9 mouse cellular contexts compared by ENCODE assay signal in the genomic region with DNA sequence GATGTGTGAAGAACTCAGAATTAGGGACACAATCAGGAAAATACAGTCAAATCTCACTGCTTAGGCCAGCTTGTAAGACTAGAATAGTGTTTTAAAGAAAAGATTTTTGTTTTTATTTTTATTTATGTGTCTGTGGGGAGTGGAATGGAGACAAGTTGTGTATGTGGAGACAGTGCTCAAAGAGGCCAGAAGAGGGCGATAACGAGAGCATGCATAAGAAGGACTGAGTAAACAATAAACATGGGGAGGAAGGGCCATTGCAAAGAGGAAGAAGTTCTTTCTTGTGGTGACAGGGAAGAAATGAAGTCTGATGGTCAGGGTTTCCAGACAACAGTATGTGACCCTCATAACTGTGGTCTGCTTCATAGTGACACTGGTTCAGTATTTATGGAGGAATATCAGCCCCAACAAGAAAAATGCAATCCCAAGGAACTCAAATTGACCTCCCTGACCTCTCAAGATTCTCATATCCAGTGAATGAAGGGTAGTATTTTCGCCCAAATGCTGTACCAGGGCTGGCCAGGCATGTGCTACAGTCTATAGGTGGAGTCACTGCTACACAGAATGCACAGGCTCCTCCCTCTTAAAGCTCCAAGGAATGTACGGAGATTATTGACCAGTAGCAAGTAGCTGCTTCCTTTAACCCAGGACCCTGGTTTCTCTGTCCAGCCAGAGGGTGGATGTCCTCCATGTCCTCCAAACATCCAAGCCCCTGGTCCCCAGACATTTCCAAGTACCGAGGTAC. TPM values are rescaled to one million over a fixed set of nuclear protein-coding genes. Genes with fewer than 3 reads are reported as not detected.
DNase-seq lines count a peak whose midpoint lies in the region; ATAC-seq and TF ChIP-seq lines count a peak whose summit lies in the region.
"Had no signal": no experiment of that assay in that cellular context is flagged by ENCODE, and none has a peak within 500 bp of the region (broad histone marks: within the 10 kb centered on the region; RNA-seq: fewer than 3 reads in every experiment).

No protein-coding gene starts in this region.

- peaks cover 8% of the 10 kb centered on the region for H3K4me1 ChIP-seq in kidney, embryonic 16.5 days (ENCODE audit: insufficient read depth, low read length)
- H3K4me1 ChIP-seq: neural tube, embryonic 12.5 days had no signal

- peak; percentile 82 for TF ChIP-seq CTCF in layer of hippocampus, adult 2 months (conservative IDR thresholded peaks at IDR 0.05)

- 0 out of 2 replicates have a peak, but pooled peaks have one; percentile 51 for ATAC-seq in kidney, embryonic 16.5 days (ENCODE audit: low FRiP score, low TSS enrichment)

- H3K4me3 ChIP-seq in layer of hippocampus, adult 2 months, result no peak overlapping the region
- H3K4me3 ChIP-seq in kidney, embryonic 16.5 days (ENCODE audit: low read length), result no peak overlapping the region
- H3K4me3 ChIP-seq: neural tube, embryonic 12.5 days had no signal

- whole genome bisulfite sequencing in kidney, embryonic 16.5 days, result 60% methylated on average over 5 of the region's 5 CpGs

- H3K4me2 ChIP-seq in kidney, embryonic 16.5 days (replicated peaks; ENCODE audit: low read depth, low read length), result no peak overlapping the region
- H3K4me2 ChIP-seq: neural tube, embryonic 12.5 days had no signal

- no peaks in the 10 kb centered on the region for H3K36me3 ChIP-seq in kidney, embryonic 16.5 days (ENCODE audit: insufficient read depth, low read length)
- H3K36me3 ChIP-seq: neural tube, embryonic 12.5 days had no signal

- no peak overlapping the region for H3K9ac ChIP-seq in kidney, embryonic 16.5 days (replicated peaks; ENCODE audit: low read length)
- H3K9ac ChIP-seq: neural tube, embryonic 12.5 days had no signal

- DNase-seq in adrenal gland, postnatal 10 days, result peak; percentile 47
- no peak for DNase-seq in adrenal gland, adult 8-10 months
- DNase-seq in layer of hippocampus, adult 2 months (ENCODE audit: low spot score in 2 of 2), result no peak
- DNase-seq in layer of hippocampus, postnatal 36 days, result no peak
- peak; percentile 2 for DNase-seq in naive thymus-derived CD4-positive, alpha-beta T cell, adult 2 months (ENCODE audit: low read depth)
- DNase-seq in right cerebral cortex, postnatal 4 days, result no peak
- DNase-seq in gastrocnemius, postnatal 10 days, result no peak

- no peaks in the 10 kb centered on the region for H3K27me3 ChIP-seq in kidney, embryonic 16.5 days (ENCODE audit: insufficient read depth, low read length)
- H3K27me3 ChIP-seq: neural tube, embryonic 12.5 days had no signal

- H3K9me3 ChIP-seq in kidney, embryonic 16.5 days (ENCODE audit: low read length), result no peaks in the 10 kb centered on the region
- H3K9me3 ChIP-seq: neural tube, embryonic 12.5 days had no signal

- H3K27ac ChIP-seq in layer of hippocampus, adult 2 months, result no peak overlapping the region
- H3K27ac ChIP-seq in kidney, embryonic 16.5 days (ENCODE audit: low read length), result no peak overlapping the region
- H3K27ac ChIP-seq: neural tube, embryonic 12.5 days had no signal

RNA-seq across cellular contexts. Expression of a gene that starts 56.8 kb away (rescaled TPM):
- 100 to 1,000 TPM; 209 to 211 TPM for total RNA-seq in adrenal gland, postnatal 10 days (2021)
- 100 to 1,000 TPM; 495 to 753 (median 629) TPM for total RNA-seq in adrenal gland, adult 8-10 months (2022)
- total RNA-seq in layer of hippocampus, adult 2 months (2021), result 10 to 100 TPM; 61.8 to 62.0 TPM
- 10 to 100 TPM; 49.2 to 60.3 TPM for total RNA-seq in layer of hippocampus, postnatal 36 days (2021)
- polyA plus RNA-seq in kidney, embryonic 16.5 days (2015; fragmentation: Nextera tagmentation; extraction: Ambion mirVana), result 114 TPM in 2 replicates
- total RNA-seq in gastrocnemius, postnatal 10 days (2021), result 100 to 1,000 TPM; 104 to 106 TPM

Comparison
In these comparisons a context has a peak if more than half of its experiments do, and no peak if none do; other contexts are left out.
1. DNase-seq: peak in adrenal gland, postnatal 10 days (single experiment) and naive thymus-derived CD4-positive, alpha-beta T cell, adult 2 months (single experiment); none in adrenal gland, adult 8-10 months (single experiment), layer of hippocampus, adult 2 months (0 of 2), layer of hippocampus, postnatal 36 days (0 of 2), right cerebral cortex, postnatal 4 days (single experiment) and gastrocnemius, postnatal 10 days (single experiment).